Mouse (Mus musculus): ENCODE measurements around the gene Mgst3. TPM values are rescaled to one million over a fixed set of nuclear protein-coding genes. Genes with fewer than 3 reads are reported as not detected.

Gene Mgst3
- polyA plus RNA-seq, 1 experiment from 2014 or later: 153 TPM

GRCm38 (mm10) chr1:167363322-167363721 is 30.3 kb downstream of the Mgst3 start:
- H3K27ac ChIP-seq (ENCODE audit: low read length): no peak overlapping the region
- no peaks in the 10 kb centered on the region for H3K9me3 ChIP-seq (ENCODE audit: control insufficient read depth, low read depth, low read length)
- H3K4me3 ChIP-seq (ENCODE audit: low read depth, low read length): no peak overlapping the region
- 73% methylated on average over 5 of the region's 5 CpGs for WGBS
- no peak for ATAC-seq (ENCODE audit: insufficient number of reproducible peaks, insufficient read depth, low FRiP score, low read depth)
- no peaks in the 10 kb centered on the region for H3K27me3 ChIP-seq (ENCODE audit: control insufficient read depth, insufficient read depth, low read length)
- H3K9ac ChIP-seq (replicated peaks; ENCODE audit: low read depth, low read length): no peak overlapping the region
- no peaks in the 10 kb centered on the region for H3K4me1 ChIP-seq (ENCODE audit: control insufficient read depth, insufficient read depth, low read length)
- no peak overlapping the region for H3K4me2 ChIP-seq (replicated peaks; ENCODE audit: low read depth, low read length)
- peaks cover 17% of the 10 kb centered on the region for H3K36me3 ChIP-seq (ENCODE audit: control insufficient read depth, insufficient read depth, low read length)

- Histone ChIP-seq H3K4me1 (ENCODE audit: control insufficient read depth, insufficient read depth, low read length) (no peaks in the 10 kb centered on the region), H3K36me3 (ENCODE audit: control insufficient read depth, insufficient read depth, low read length) (peaks cover 17% of the 10 kb centered on the region), H3K9me3 (ENCODE audit: control insufficient read depth, low read depth, low read length) (no peaks in the 10 kb centered on the region), H3K27ac (ENCODE audit: low read length) (no peak overlapping the region), H3K9ac (replicated peaks; ENCODE audit: low read depth, low read length) (no peak overlapping the region), H3K4me2 (replicated peaks; ENCODE audit: low read depth, low read length) (no peak overlapping the region), H3K27me3 (ENCODE audit: control insufficient read depth, insufficient read depth, low read length) (no peaks in the 10 kb centered on the region), H3K4me3 (ENCODE audit: low read depth, low read length) (no peak overlapping the region)
- no peak for ATAC-seq (ENCODE audit: insufficient number of reproducible peaks, insufficient read depth, low FRiP score, low read depth)
- WGBS: 76% methylated on average over 4 of the region's 4 CpGs
Observed at GRCm38 (mm10) chr1:167362819-167363218, 30.8 kb downstream of the Mgst3 start.

DNA sequence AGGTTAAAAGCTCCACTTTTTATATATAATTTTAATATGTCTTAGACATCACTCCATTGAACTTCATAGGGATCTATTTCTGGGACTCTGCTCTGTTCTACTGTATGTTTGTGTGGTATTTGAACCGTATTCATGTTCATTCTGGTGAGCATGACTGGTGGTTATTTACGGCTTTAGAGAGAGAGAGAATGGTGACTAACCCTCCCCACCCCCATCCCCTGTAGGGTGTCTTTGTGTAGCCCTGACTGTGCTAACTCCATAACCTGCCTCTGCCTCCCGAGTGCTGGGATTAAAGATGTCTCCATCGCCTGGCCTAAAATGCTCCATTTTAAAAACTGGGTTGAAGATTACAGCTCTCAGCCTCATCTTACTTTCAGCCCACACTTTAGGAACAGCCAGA is 33.4 kb downstream of the Mgst3 start:
- no peaks in the 10 kb centered on the region for H3K9me3 ChIP-seq (ENCODE audit: control insufficient read depth, low read depth, low read length)
- no peaks in the 10 kb centered on the region for H3K27me3 ChIP-seq (ENCODE audit: control insufficient read depth, insufficient read depth, low read length)
- H3K27ac ChIP-seq (ENCODE audit: low read length): no peak overlapping the region
- peaks cover 14% of the 10 kb centered on the region for H3K36me3 ChIP-seq (ENCODE audit: control insufficient read depth, insufficient read depth, low read length)
- H3K4me3 ChIP-seq (ENCODE audit: low read depth, low read length): no peak overlapping the region
- WGBS: 79% methylated on average over 4 of the region's 4 CpGs
- H3K4me1 ChIP-seq (ENCODE audit: control insufficient read depth, insufficient read depth, low read length): no peaks in the 10 kb centered on the region
- no peak overlapping the region for H3K4me2 ChIP-seq (replicated peaks; ENCODE audit: low read depth, low read length)
- no peak for ATAC-seq (ENCODE audit: insufficient number of reproducible peaks, insufficient read depth, low FRiP score, low read depth)
- no peak overlapping the region for H3K9ac ChIP-seq (replicated peaks; ENCODE audit: low read depth, low read length)

DNA sequence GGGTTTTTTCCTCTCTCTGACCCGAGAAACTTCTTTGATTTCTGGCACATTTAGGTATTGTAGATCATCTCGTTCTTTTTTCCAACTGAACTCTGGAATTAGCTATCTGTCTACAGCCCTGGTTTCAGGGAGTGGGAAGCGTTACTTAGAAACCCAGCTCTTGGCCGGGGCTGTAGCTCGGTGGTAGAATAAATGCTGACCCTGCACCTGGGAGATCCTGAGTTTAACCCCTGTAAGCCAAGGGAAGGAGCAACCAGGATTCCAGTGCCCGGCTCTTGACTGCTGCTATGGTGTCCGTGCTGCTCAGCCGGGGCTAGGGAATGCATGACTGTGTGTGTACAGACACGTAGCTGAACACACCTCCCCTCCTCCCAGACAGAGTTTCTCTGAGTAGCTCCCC is 34.9 kb downstream of the Mgst3 start:
- Histone ChIP-seq H3K4me3 (ENCODE audit: low read depth, low read length) (no peak overlapping the region), H3K9ac (replicated peaks; ENCODE audit: low read depth, low read length) (no peak overlapping the region), H3K36me3 (ENCODE audit: control insufficient read depth, insufficient read depth, low read length) (peaks cover 18% of the 10 kb centered on the region), H3K9me3 (ENCODE audit: control insufficient read depth, low read depth, low read length) (no peaks in the 10 kb centered on the region), H3K27ac (ENCODE audit: low read length) (no peak overlapping the region), H3K4me2 (replicated peaks; ENCODE audit: low read depth, low read length) (no peak overlapping the region), H3K27me3 (ENCODE audit: control insufficient read depth, insufficient read depth, low read length) (no peaks in the 10 kb centered on the region), H3K4me1 (ENCODE audit: control insufficient read depth, insufficient read depth, low read length) (no peaks in the 10 kb centered on the region)
- no peak for ATAC-seq (ENCODE audit: insufficient number of reproducible peaks, insufficient read depth, low FRiP score, low read depth)
- WGBS: 83% methylated on average over 9 of the region's 9 CpGs

- H3K9ac ChIP-seq (replicated peaks; ENCODE audit: low read depth, low read length): no peak overlapping the region
- H3K4me2 ChIP-seq (replicated peaks; ENCODE audit: low read depth, low read length): no peak overlapping the region
- H3K9me3 ChIP-seq (ENCODE audit: control insufficient read depth, low read depth, low read length): no peaks in the 10 kb centered on the region
- ATAC-seq (ENCODE audit: insufficient number of reproducible peaks, insufficient read depth, low FRiP score, low read depth): no peak
- H3K4me1 ChIP-seq (ENCODE audit: control insufficient read depth, insufficient read depth, low read length): no peaks in the 10 kb centered on the region
- H3K4me3 ChIP-seq (ENCODE audit: low read depth, low read length): no peak overlapping the region
- peaks cover 15% of the 10 kb centered on the region for H3K36me3 ChIP-seq (ENCODE audit: control insufficient read depth, insufficient read depth, low read length)
- H3K27me3 ChIP-seq (ENCODE audit: control insufficient read depth, insufficient read depth, low read length): no peaks in the 10 kb centered on the region
- H3K27ac ChIP-seq (ENCODE audit: low read length): no peak overlapping the region
- 95% methylated on average over 9 of the region's 9 CpGs for WGBS
Observed at GRCm38 (mm10) chr1:167357387-167357786, 36.3 kb downstream of the Mgst3 start.

- no peaks in the 10 kb centered on the region for H3K27me3 ChIP-seq (ENCODE audit: control insufficient read depth, insufficient read depth, low read length)
- H3K4me2 ChIP-seq (replicated peaks; ENCODE audit: low read depth, low read length): no peak overlapping the region
- H3K4me1 ChIP-seq (ENCODE audit: control insufficient read depth, insufficient read depth, low read length): no peaks in the 10 kb centered on the region
- H3K27ac ChIP-seq (ENCODE audit: low read length): no peak overlapping the region
- 86% methylated on average over 14 of the region's 14 CpGs for WGBS
- no peak overlapping the region for H3K9ac ChIP-seq (replicated peaks; ENCODE audit: low read depth, low read length)
- no peak for ATAC-seq (ENCODE audit: insufficient number of reproducible peaks, insufficient read depth, low FRiP score, low read depth)
- H3K9me3 ChIP-seq (ENCODE audit: control insufficient read depth, low read depth, low read length): no peaks in the 10 kb centered on the region
- H3K4me3 ChIP-seq (ENCODE audit: low read depth, low read length): no peak overlapping the region
- peaks cover 12% of the 10 kb centered on the region for H3K36me3 ChIP-seq (ENCODE audit: control insufficient read depth, insufficient read depth, low read length)
Observed at GRCm38 (mm10) chr1:167352403-167352802, 41.2 kb downstream of the Mgst3 start.

DNA sequence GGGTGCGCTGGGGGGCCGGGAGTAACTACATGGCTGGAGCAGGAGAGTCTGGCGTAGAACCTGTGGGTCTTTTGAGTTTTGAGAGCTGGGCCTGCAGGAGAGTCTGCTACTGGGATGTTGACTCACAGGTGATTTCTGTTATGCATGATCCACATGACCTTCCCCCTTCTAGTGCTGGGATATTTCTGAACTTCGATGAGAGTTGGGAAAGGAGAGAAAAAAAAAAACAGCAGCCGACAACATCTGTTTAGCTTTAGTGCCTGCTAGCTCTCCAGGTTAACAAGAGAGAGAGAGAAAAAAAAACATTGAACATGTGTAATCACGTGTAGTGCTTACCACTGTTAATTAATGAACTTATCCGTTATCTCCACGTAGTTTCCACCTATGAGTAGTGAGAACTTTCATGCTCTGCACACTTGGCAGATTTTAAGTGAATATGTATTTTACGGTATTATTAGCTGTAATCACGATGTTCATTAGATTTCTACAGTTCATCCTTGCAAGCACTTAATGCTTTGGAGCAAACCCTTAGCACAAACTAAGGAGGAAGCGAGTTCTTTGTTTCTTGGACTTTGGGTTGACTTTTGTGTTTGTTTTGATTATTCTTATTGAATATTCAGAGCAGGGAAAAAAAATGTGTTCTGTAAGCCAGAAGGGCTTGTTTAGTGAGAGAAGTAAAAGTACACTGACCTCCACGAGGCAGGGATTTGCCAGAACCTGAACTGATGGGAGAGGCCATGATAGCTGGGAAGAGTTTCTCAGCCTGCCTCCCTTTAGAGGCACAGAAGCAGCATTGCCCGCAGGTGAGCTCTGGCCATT is 42.8 kb downstream of the Mgst3 start:
- H3K36me3 ChIP-seq (ENCODE audit: control insufficient read depth, insufficient read depth, low read length): peaks cover 8% of the 10 kb centered on the region; the same call in 1 of the 2 replicates
- H3K4me3 ChIP-seq (ENCODE audit: low read depth, low read length): peak overlapping the region; percentile 67
- no peaks in the 10 kb centered on the region for H3K4me1 ChIP-seq (ENCODE audit: control insufficient read depth, insufficient read depth, low read length)
- peak; percentile 2; the same call in 1 of the 2 replicates for ATAC-seq (ENCODE audit: insufficient number of reproducible peaks, insufficient read depth, low FRiP score, low read depth)
- no peaks in the 10 kb centered on the region for H3K27me3 ChIP-seq (ENCODE audit: control insufficient read depth, insufficient read depth, low read length)
- peak overlapping the region; percentile 53 for H3K27ac ChIP-seq (ENCODE audit: low read length)
- H3K4me2 ChIP-seq (replicated peaks; ENCODE audit: low read depth, low read length): peak overlapping the region; percentile 58
- no peaks in the 10 kb centered on the region for H3K9me3 ChIP-seq (ENCODE audit: control insufficient read depth, low read depth, low read length)
- H3K9ac ChIP-seq (replicated peaks; ENCODE audit: low read depth, low read length): peak overlapping the region; percentile 47; the same call in 1 of the 2 replicates
- WGBS: 31% methylated on average over 13 of the region's 13 CpGs

- Histone ChIP-seq H3K27ac (ENCODE audit: low read length) (peak within 1 kb of the TSS; percentile 53), H3K27me3 (ENCODE audit: control insufficient read depth, insufficient read depth, low read length) (no peaks in the 10 kb centered on the region), H3K4me2 (replicated peaks; ENCODE audit: low read depth, low read length) (peak within 1 kb of the TSS; percentile 58), H3K4me3 (ENCODE audit: low read depth, low read length) (peak within 1 kb of the TSS; percentile 67), H3K9me3 (ENCODE audit: control insufficient read depth, low read depth, low read length) (no peaks in the 10 kb centered on the region), H3K9ac (replicated peaks; ENCODE audit: low read depth, low read length) (peak within 1 kb of the TSS; percentile 47), H3K36me3 (ENCODE audit: control insufficient read depth, insufficient read depth, low read length) (peaks cover 4% of the 10 kb centered on the region; the same call in 1 of the 2 replicates), H3K4me1 (ENCODE audit: control insufficient read depth, insufficient read depth, low read length) (no peaks in the 10 kb centered on the region)
- under 1% methylated on average over 55 of the region's 55 CpGs for WGBS
- peak; percentile 98 for ATAC-seq (ENCODE audit: insufficient number of reproducible peaks, insufficient read depth, low FRiP score, low read depth)
Observed at GRCm38 (mm10) chr1:167349815-167350596, 43.6 kb downstream of the Mgst3 start, which contains the start of gene Aldh9a1. Gene Aldh9a1, plus strand, starts transcription at chr1:167349991.

All from stomach, embryonic 14.5 days (tissue).